Comparison of ENCODE assay signal across 8 mouse cellular contexts in the genomic region with DNA sequence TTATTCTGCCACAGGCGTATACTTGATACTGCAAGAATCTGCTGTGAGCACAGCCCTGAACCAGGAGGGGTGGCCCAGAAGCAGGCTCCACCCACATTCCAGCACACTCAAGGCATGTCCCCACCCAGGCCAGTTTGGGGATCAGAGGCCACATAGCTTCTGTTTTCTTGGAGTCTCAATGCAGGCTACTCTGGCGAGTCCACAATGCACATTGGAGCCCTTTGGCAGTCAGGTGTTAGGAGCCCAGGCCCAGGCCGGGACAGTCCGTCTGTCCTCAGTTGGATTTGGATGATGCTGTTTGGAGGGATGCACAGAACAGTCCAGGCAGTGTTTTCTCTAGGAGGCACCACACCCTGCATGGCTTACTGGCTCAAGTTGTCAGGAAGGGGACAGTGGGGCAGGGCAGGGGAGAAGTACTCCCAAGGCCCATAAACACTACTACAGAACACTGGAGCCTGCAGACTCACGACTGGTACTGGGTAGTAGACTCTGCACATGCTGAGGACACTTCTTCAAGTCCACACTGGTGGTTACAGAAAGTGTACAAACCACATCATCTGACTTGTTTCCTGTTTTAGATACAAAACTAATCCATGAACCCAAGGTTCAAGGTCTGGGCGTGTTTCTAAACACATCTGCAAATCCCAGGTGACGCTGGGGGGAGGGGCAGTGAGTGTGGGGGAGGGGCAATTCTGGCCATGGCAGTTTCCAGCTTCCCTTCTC. TPM values are rescaled to one million over a fixed set of nuclear protein-coding genes. Genes with fewer than 3 reads are reported as not detected.
DNase-seq lines count a peak whose midpoint lies in the region; ATAC-seq and TF ChIP-seq lines count a peak whose summit lies in the region.

No protein-coding gene starts in this region.

- H3K9ac ChIP-seq in ES-Bruce4 (ENCODE audit: low read depth, poor library complexity, severe bottlenecking), result no peak overlapping the region
- no peak overlapping the region for H3K9ac ChIP-seq in heart, embryonic 13.5 days
- H3K9ac ChIP-seq in limb, embryonic 11.5 days (ENCODE audit: low read length), result no peak overlapping the region; the same call in 1 of the 2 replicates

- DNase-seq in adrenal gland, postnatal 10 days, result peak; percentile 47
- DNase-seq in adrenal gland, adult 8-10 months, result no peak
- DNase-seq in limb, embryonic 11.5 days (ENCODE audit: low spot score), result peak; percentile 58
- DNase-seq in neural tube, embryonic 10.5 days (ENCODE audit: extremely low spot score, low spot score), result peak; percentile 49
- no peak for DNase-seq in cerebellum, postnatal 25 days

- ATAC-seq in heart, embryonic 13.5 days (ENCODE audit: extremely low read depth, insufficient number of reproducible peaks, low FRiP score, low TSS enrichment), result no peak
- ATAC-seq in limb, embryonic 11.5 days (ENCODE audit: insufficient number of reproducible peaks, low FRiP score, low TSS enrichment, low read depth), result peak; percentile 67; the same call in 1 of the 2 replicates
- no peak for ATAC-seq in erythroblast, adult 5-6 weeks (replicated peaks; ENCODE audit: low FRiP score, poor library complexity, severe bottlenecking)

- no peak overlapping the region for H3K4me2 ChIP-seq in heart, embryonic 13.5 days
- H3K4me2 ChIP-seq in limb, embryonic 11.5 days (ENCODE audit: low read depth, severe bottlenecking), result no peak overlapping the region

- no peak overlapping the region; the same call in 1 of the 2 replicates for H3K4me3 ChIP-seq in ES-Bruce4 (ENCODE audit: low read depth, low read length)
- no peak overlapping the region for H3K4me3 ChIP-seq in heart, embryonic 13.5 days
- no peak overlapping the region for H3K4me3 ChIP-seq in limb, embryonic 11.5 days (ENCODE audit: low read depth, low read length)

- TF ChIP-seq POLR2A in ES-Bruce4 (IDR thresholded peaks at IDR 0.05; ENCODE audit: insufficient read depth, low read length), result no peak

- no peaks in the 10 kb centered on the region for H3K9me3 ChIP-seq in ES-Bruce4 (replicated peaks; ENCODE audit: control insufficient read depth, insufficient read depth, low read length, poor library complexity, severe bottlenecking)
- no peaks in the 10 kb centered on the region for H3K9me3 ChIP-seq in heart, embryonic 13.5 days
- H3K9me3 ChIP-seq in limb, embryonic 11.5 days (ENCODE audit: control insufficient read depth, low read length), result no peaks in the 10 kb centered on the region

- no peaks in the 10 kb centered on the region for H3K4me1 ChIP-seq in ES-Bruce4 (ENCODE audit: control insufficient read depth, insufficient read depth, low read length)
- H3K4me1 ChIP-seq in heart, embryonic 13.5 days, result peaks cover 31% of the 10 kb centered on the region
- peaks cover 17% of the 10 kb centered on the region for H3K4me1 ChIP-seq in limb, embryonic 11.5 days (ENCODE audit: control insufficient read depth, insufficient read depth, low read length)

- 0 out of 2 replicates have a peak, but pooled peaks cover 2% of the 10 kb centered on the region for H3K36me3 ChIP-seq in ES-Bruce4 (ENCODE audit: control insufficient read depth, insufficient read depth, low read length, poor library complexity, severe bottlenecking)
- H3K36me3 ChIP-seq in heart, embryonic 13.5 days, result peaks cover 52% of the 10 kb centered on the region
- H3K36me3 ChIP-seq in limb, embryonic 11.5 days (ENCODE audit: control insufficient read depth, insufficient read depth, low read length), result peaks cover 9% of the 10 kb centered on the region

- H3K27me3 ChIP-seq in ES-Bruce4 (ENCODE audit: control insufficient read depth, insufficient read depth, low read length, poor library complexity, severe bottlenecking), result no peaks in the 10 kb centered on the region
- H3K27me3 ChIP-seq in heart, embryonic 13.5 days (replicated peaks), result no peaks in the 10 kb centered on the region
- no peaks in the 10 kb centered on the region for H3K27me3 ChIP-seq in limb, embryonic 11.5 days (ENCODE audit: control insufficient read depth, insufficient read depth, low read length)

- TF ChIP-seq CTCF in ES-Bruce4 (IDR thresholded peaks at IDR 0.05; ENCODE audit: low read depth, low read length), result no peak

- peak; percentile 96 for TF ChIP-seq EP300 in ES-Bruce4 (IDR thresholded peaks at IDR 0.05; ENCODE audit: insufficient read depth, low read depth, low read length)

- H3K27ac ChIP-seq in ES-Bruce4 (ENCODE audit: insufficient read depth, low read length), result peak overlapping the region; percentile 98
- 0 out of 2 replicates have a peak overlapping the region, but pooled peaks have one; percentile 37 for H3K27ac ChIP-seq in heart, embryonic 13.5 days (replicated peaks)
- H3K27ac ChIP-seq in limb, embryonic 11.5 days (replicated peaks; ENCODE audit: low read depth, low read length), result 0 out of 2 replicates have a peak overlapping the region, but pooled peaks have one; percentile 30

- whole genome bisulfite sequencing in heart, embryonic 13.5 days, result 31% methylated on average over 7 of the region's 7 CpGs
- WGBS in limb, embryonic 11.5 days, result 35% methylated on average over 7 of the region's 7 CpGs

RNA-seq across cellular contexts. Expression of gene Sec16a, which starts 13.5 kb away (rescaled TPM):
- total RNA-seq in adrenal gland, postnatal 10 days (2021), result 10 to 100 TPM; 47.6 to 48.4 TPM
- total RNA-seq in adrenal gland, adult 8-10 months (2022), result 10 to 100 TPM; 62.3 to 73.6 (median 67.1) TPM
- 51.5 and 55.5 TPM in 2 replicates for polyA plus RNA-seq in ES-Bruce4 (2011; ENCODE audit: insufficient read depth, insufficient read length, low read depth, missing spikeins)
- polyA plus RNA-seq in heart, embryonic 13.5 days (2015; fragmentation: Nextera tagmentation; extraction: Ambion mirVana), result 12.8 and 13.8 TPM in 2 replicates
- 36.3 and 40.9 TPM in 2 replicates for polyA plus RNA-seq in limb, embryonic 11.5 days (2014; fragmentation: Nextera tagmentation; extraction: Ambion mirVana)
- total RNA-seq in erythroblast, adult 5-6 weeks (2015; ENCODE audit: low replicate concordance), result 12.5 and 18.8 TPM in 2 replicates
- total RNA-seq in erythroblast, adult 5-6 weeks (2017; ENCODE audit: low replicate concordance), result 9.3 and 14.9 TPM in 2 replicates

RNA-seq across cellular contexts. Expression of gene Inpp5e, which starts 49.6 kb away (rescaled TPM):
- 10 to 100 TPM; 17.0 to 22.5 TPM for total RNA-seq in adrenal gland, postnatal 10 days (2021)
- total RNA-seq in adrenal gland, adult 8-10 months (2022), result 10 to 100 TPM; 20.8 to 35.3 (median 24.1) TPM
- 7.3 and 15.3 TPM in 2 replicates for polyA plus RNA-seq in ES-Bruce4 (2011; ENCODE audit: insufficient read depth, insufficient read length, low read depth, missing spikeins)
- 13.2 and 15.5 TPM in 2 replicates for polyA plus RNA-seq in heart, embryonic 13.5 days (2015; fragmentation: Nextera tagmentation; extraction: Ambion mirVana)
- polyA plus RNA-seq in limb, embryonic 11.5 days (2014; fragmentation: Nextera tagmentation; extraction: Ambion mirVana), result 24.4 and 28.5 TPM in 2 replicates
- 4.0 and 4.6 TPM in 2 replicates for total RNA-seq in erythroblast, adult 5-6 weeks (2015; ENCODE audit: low replicate concordance)
- 2.5 and 4.5 TPM in 2 replicates for total RNA-seq in erythroblast, adult 5-6 weeks (2017; ENCODE audit: low replicate concordance)

RNA-seq across cellular contexts. Expression of gene Notch1, which starts 57.9 kb away (rescaled TPM):
- 10 to 100 TPM; 27.1 to 36.4 TPM for total RNA-seq in adrenal gland, postnatal 10 days (2021)
- 10 to 100 TPM; 23.7 to 32.6 (median 28.4) TPM for total RNA-seq in adrenal gland, adult 8-10 months (2022)
- polyA plus RNA-seq in ES-Bruce4 (2011; ENCODE audit: insufficient read depth, insufficient read length, low read depth, missing spikeins), result 31.1 and 31.9 TPM in 2 replicates
- polyA plus RNA-seq in heart, embryonic 13.5 days (2015; fragmentation: Nextera tagmentation; extraction: Ambion mirVana), result 11.4 and 12.1 TPM in 2 replicates
- polyA plus RNA-seq in limb, embryonic 11.5 days (2014; fragmentation: Nextera tagmentation; extraction: Ambion mirVana), result 14.5 and 15.0 TPM in 2 replicates
- 7.3 and 10.0 TPM in 2 replicates for total RNA-seq in erythroblast, adult 5-6 weeks (2015; ENCODE audit: low replicate concordance)
- total RNA-seq in erythroblast, adult 5-6 weeks (2017; ENCODE audit: low replicate concordance), result 3.3 and 4.6 TPM in 2 replicates

Comparison
In these comparisons a context has a peak if more than half of its experiments do, and no peak if none do; other contexts are left out.
1. DNase-seq: peak in adrenal gland, postnatal 10 days (single experiment), limb, embryonic 11.5 days (single experiment) and neural tube, embryonic 10.5 days (single experiment); none in adrenal gland, adult 8-10 months (single experiment) and cerebellum, postnatal 25 days (0 of 2).
2. H3K27ac ChIP-seq: peak in every context shown above with its lines; median percentile 98 in ES-Bruce4; 37 in heart, embryonic 13.5 days; 30 in limb, embryonic 11.5 days.